Mouse (Mus musculus) liver, adult 2 months (tissue): ENCODE measurements around the gene Olfr810. TPM values are rescaled to one million over a fixed set of nuclear protein-coding genes. Genes with fewer than 3 reads are reported as not detected.

Source experiments
- DNase-seq: peaks from one replicate; pipeline ENCODE4 v3.0.0-alpha.2; 2011; ENCODE audit warnings: low read depth, low spot score; ENCODE audit errors: extremely low read depth
- H3K27ac ChIP-seq: fragments of 200-500 bp; replicated peaks from 2 replicates; pipeline ENCODE4 v1.5.1; 2012; ENCODE audit warnings: low read depth, mild to moderate bottlenecking, control low read depth, inconsistent platforms, low read length; ENCODE audit not compliant: insufficient read depth
- H3K27me3 ChIP-seq: fragments of 200-500 bp; 2 replicates; pipeline ENCODE4 v1.6.1; 2012; ENCODE audit warnings: mild to moderate bottlenecking, moderate library complexity, low read length, inconsistent platforms; ENCODE audit not compliant: control insufficient read depth, insufficient read depth
- H3K36me3 ChIP-seq: fragments of 200-500 bp; 2 replicates; pipeline ENCODE4 v1.6.1; 2012; ENCODE audit warnings: low read length, inconsistent platforms; ENCODE audit not compliant: control insufficient read depth, insufficient read depth
- H3K4me1 ChIP-seq: fragments of 200-500 bp; 2 replicates; pipeline ENCODE4 v1.6.1; 2011; ENCODE audit warnings: low read length; ENCODE audit not compliant: control insufficient read depth, insufficient read depth
- H3K4me3 ChIP-seq: fragments of 200-500 bp; 2 replicates; pipeline ENCODE4 v1.5.1; 2011; ENCODE audit warnings: low read depth, mild to moderate bottlenecking, control low read depth, low read length, moderate library complexity; ENCODE audit not compliant: insufficient read depth
- H3K79me2 ChIP-seq: fragments of 200-500 bp; 2 replicates; pipeline ENCODE4 v1.6.1; 2012; ENCODE audit warnings: inconsistent platforms, mild to moderate bottlenecking, low read length, moderate library complexity; ENCODE audit not compliant: control insufficient read depth, insufficient read depth
- H3K9ac ChIP-seq: fragments of 200-500 bp; 2 replicates; pipeline ENCODE4 v1.6.1; 2012; ENCODE audit warnings: low read depth, mild to moderate bottlenecking, control low read depth, inconsistent platforms, low read length
- CTCF ChIP-seq: fragments of 200-500 bp; IDR thresholded peaks from 2 replicates; pipeline ENCODE4 v1.5.1; 2011; ENCODE audit warnings: low read depth, low read length, control low read depth
- POLR2A ChIP-seq: fragments of 200-500 bp; IDR thresholded peaks from 2 replicates; pipeline ENCODE4 v1.6.1; 2011; ENCODE audit warnings: low read length, control low read depth; ENCODE audit not compliant: insufficient read depth; ENCODE audit errors: extremely low read depth
- polyA plus RNA-seq: library from polyadenylated mRNA; depleted of rRNA; stranded (reverse); fragments of >200 nt; gene quantifications from 2 replicates; pipeline ENCODE4 v1.2.3, GENCODE M21; 2012; rRNA removed
- total RNA-seq: library from RNA; depleted of rRNA; stranded (reverse); fragments of >200 nt; gene quantifications from 2 replicates; pipeline ENCODE4 v1.2.3, GENCODE M21; 2014; rRNA removed

Olfr810 gene
- total and polyA plus RNA-seq, 2 experiments, result not detected

DNA sequence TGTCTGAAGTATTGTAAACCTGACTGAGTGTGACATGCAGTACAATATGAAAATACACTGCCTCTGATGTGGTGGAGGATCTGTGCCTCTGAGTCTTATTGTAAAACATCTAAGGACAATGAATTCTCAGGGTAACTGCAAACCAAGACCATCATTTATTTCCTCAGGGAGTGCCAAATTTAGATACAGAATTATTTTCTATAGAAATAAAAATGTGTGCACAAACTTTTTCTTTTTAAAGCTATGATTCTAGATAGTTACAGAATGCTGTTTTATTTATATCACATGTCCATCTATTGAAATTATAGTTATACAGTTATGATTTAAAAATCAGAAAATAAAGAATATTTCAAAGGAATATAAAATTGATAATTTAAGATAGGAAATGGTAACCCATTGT, 52.9 kb downstream of the Olfr810 start, which contains the start of gene Olfr806:
Olfr806 (minus strand) TSS at position 101 of the 400 bp plus-strand sequence.
- Histone ChIP-seq H3K4me3 (no peak within 1 kb of the TSS), H3K9ac (no peak within 1 kb of the TSS), H3K4me1 (no peaks in the 10 kb centered on the region), H3K27me3 (no peaks in the 10 kb centered on the region), H3K36me3 (no peaks in the 10 kb centered on the region), H3K79me2 (no peaks in the 10 kb centered on the region), H3K27ac (no peak within 1 kb of the TSS)
- TF ChIP-seq CTCF (no peak), POLR2A (no peak)
- no peak for DNase-seq

Other genes with a start within 250 kb of the Olfr810 start
- not detected in 2 replicates for gene Olfr794, start 227.3 kb downstream of the Olfr810 start, total RNA-seq
- gene Olfr794, start 227.3 kb downstream of the Olfr810 start, polyA plus RNA-seq, result not detected in 2 replicates
- not detected in 2 replicates for gene Olfr796, start 182.3 kb downstream of the Olfr810 start, total RNA-seq
- not detected in 2 replicates for gene Olfr796, start 182.3 kb downstream of the Olfr810 start, polyA plus RNA-seq
- not detected in 2 replicates for gene Olfr798, start 167.0 kb downstream of the Olfr810 start, total RNA-seq
- gene Olfr798, start 167.0 kb downstream of the Olfr810 start, polyA plus RNA-seq, result not detected in 2 replicates
- not detected in 2 replicates for gene Olfr799, start 157.4 kb downstream of the Olfr810 start, total RNA-seq
- not detected in 2 replicates for gene Olfr799, start 157.4 kb downstream of the Olfr810 start, polyA plus RNA-seq
- not detected in 2 replicates for gene Olfr800, start 137.2 kb downstream of the Olfr810 start, total RNA-seq
- gene Olfr800, start 137.2 kb downstream of the Olfr810 start, polyA plus RNA-seq, result not detected in 2 replicates
- not detected in 2 replicates for gene Olfr801, start 121.1 kb downstream of the Olfr810 start, total RNA-seq
- gene Olfr801, start 121.1 kb downstream of the Olfr810 start, polyA plus RNA-seq, result not detected in 2 replicates
- not detected in 2 replicates for gene Olfr802, start 106.7 kb downstream of the Olfr810 start, total RNA-seq
- gene Olfr802, start 106.7 kb downstream of the Olfr810 start, polyA plus RNA-seq, result not detected in 2 replicates
- gene Olfr803, start 100.6 kb downstream of the Olfr810 start, total RNA-seq, result not detected in 2 replicates
- not detected in 2 replicates for gene Olfr803, start 100.6 kb downstream of the Olfr810 start, polyA plus RNA-seq
- not detected in 2 replicates for gene Olfr804, start 91.7 kb downstream of the Olfr810 start, total RNA-seq
- not detected in 2 replicates for gene Olfr804, start 91.7 kb downstream of the Olfr810 start, polyA plus RNA-seq
- not detected in 2 replicates for gene Olfr805, start 65.5 kb downstream of the Olfr810 start, total RNA-seq
- gene Olfr805, start 65.5 kb downstream of the Olfr810 start, polyA plus RNA-seq, result not detected in 2 replicates
- not detected in 2 replicates for gene Olfr806, start 53.0 kb downstream of the Olfr810 start, total RNA-seq
- not detected in 2 replicates for gene Olfr806, start 53.0 kb downstream of the Olfr810 start, polyA plus RNA-seq
- gene Olfr807, start 37.1 kb downstream of the Olfr810 start, total RNA-seq, result not detected in 2 replicates
- gene Olfr807, start 37.1 kb downstream of the Olfr810 start, polyA plus RNA-seq, result not detected in 2 replicates
- gene Olfr808, start 29.4 kb downstream of the Olfr810 start, total RNA-seq, result not detected in 2 replicates
- not detected in 2 replicates for gene Olfr808, start 29.4 kb downstream of the Olfr810 start, polyA plus RNA-seq
- gene Olfr809, start 20.3 kb downstream of the Olfr810 start, total RNA-seq, result not detected in 2 replicates
- not detected in 2 replicates for gene Olfr809, start 20.3 kb downstream of the Olfr810 start, polyA plus RNA-seq
- not detected in 2 replicates for gene Olfr811, start 9.5 kb upstream of the Olfr810 start, total RNA-seq
- not detected in 2 replicates for gene Olfr811, start 9.5 kb upstream of the Olfr810 start, polyA plus RNA-seq
- not detected in 2 replicates for gene Olfr812, start 51.2 kb upstream of the Olfr810 start, total RNA-seq
- gene Olfr812, start 51.2 kb upstream of the Olfr810 start, polyA plus RNA-seq, result not detected in 2 replicates
- not detected in 2 replicates for gene Olfr813, start 60.5 kb upstream of the Olfr810 start, total RNA-seq
- not detected in 2 replicates for gene Olfr813, start 60.5 kb upstream of the Olfr810 start, polyA plus RNA-seq
- not detected in 2 replicates for gene Olfr814, start 84.9 kb upstream of the Olfr810 start, total RNA-seq
- not detected in 2 replicates for gene Olfr814, start 84.9 kb upstream of the Olfr810 start, polyA plus RNA-seq
- 0.13 TPM in 1 of 2 replicates, not detected in the other for gene Olfr815, start 111.0 kb upstream of the Olfr810 start, total RNA-seq
- gene Olfr815, start 111.0 kb upstream of the Olfr810 start, polyA plus RNA-seq, result not detected in 2 replicates
- gene Olfr816, start 120.7 kb upstream of the Olfr810 start, total RNA-seq, result not detected in 2 replicates
- gene Olfr816, start 120.7 kb upstream of the Olfr810 start, polyA plus RNA-seq, result not detected in 2 replicates
- not detected in 2 replicates for gene Olfr818, start 154.2 kb upstream of the Olfr810 start, total RNA-seq
- gene Olfr818, start 154.2 kb upstream of the Olfr810 start, polyA plus RNA-seq, result not detected in 2 replicates
- not detected in 2 replicates for gene Olfr819, start 172.3 kb upstream of the Olfr810 start, total RNA-seq
- not detected in 2 replicates for gene Olfr819, start 172.3 kb upstream of the Olfr810 start, polyA plus RNA-seq
- gene Olfr247, start 181.2 kb upstream of the Olfr810 start, total RNA-seq, result not detected in 2 replicates
- gene Olfr247, start 181.2 kb upstream of the Olfr810 start, polyA plus RNA-seq, result not detected in 2 replicates
- not detected in 2 replicates for gene Gm10310, start 190.1 kb upstream of the Olfr810 start, total RNA-seq
- gene Gm10310, start 190.1 kb upstream of the Olfr810 start, polyA plus RNA-seq, result not detected in 2 replicates
- gene Olfr820, start 217.7 kb upstream of the Olfr810 start, total RNA-seq, result not detected in 2 replicates
- gene Olfr820, start 217.7 kb upstream of the Olfr810 start, polyA plus RNA-seq, result not detected in 2 replicates
- gene Olfr821, start 235.4 kb upstream of the Olfr810 start, total RNA-seq, result not detected in 2 replicates
- gene Olfr821, start 235.4 kb upstream of the Olfr810 start, polyA plus RNA-seq, result not detected in 2 replicates